Mouse (Mus musculus) erythroid progenitor cell, adult 5-6 weeks (primary cell): Measurements from ENCODE around the gene Etv6. TPM values are rescaled to one million over a fixed set of nuclear protein-coding genes. Genes with fewer than 3 reads are reported as not detected.

ENCODE experiments used
- ATAC-seq: replicated peaks from 2 replicates; pipeline ENCODE4 v1.8.0; 2016; ENCODE audit warnings: moderate number of reproducible peaks, mild to moderate bottlenecking, moderate TSS enrichment, inconsistent platforms; ENCODE audit not compliant: poor library complexity, low FRiP score, severe bottlenecking
- total RNA-seq, 2 experiments: library from RNA; stranded (forward) in 1 of 2; stranded (reverse) in 1 of 2; fragments of 150-400 nt in 1 of 2; fragments of 186-747, 209-891 nt in 1 of 2; gene quantifications; 2 replicates each; pipeline versions ENCODE4 v1.2.3 to v1.2.4; 2015 to 2017; ENCODE audit warnings: low replicate concordance in 2 of 2

The Etv6 gene
- total RNA-seq, 2 experiments from 2014 or later, result 4.5 to 19.3 TPM

DNA sequence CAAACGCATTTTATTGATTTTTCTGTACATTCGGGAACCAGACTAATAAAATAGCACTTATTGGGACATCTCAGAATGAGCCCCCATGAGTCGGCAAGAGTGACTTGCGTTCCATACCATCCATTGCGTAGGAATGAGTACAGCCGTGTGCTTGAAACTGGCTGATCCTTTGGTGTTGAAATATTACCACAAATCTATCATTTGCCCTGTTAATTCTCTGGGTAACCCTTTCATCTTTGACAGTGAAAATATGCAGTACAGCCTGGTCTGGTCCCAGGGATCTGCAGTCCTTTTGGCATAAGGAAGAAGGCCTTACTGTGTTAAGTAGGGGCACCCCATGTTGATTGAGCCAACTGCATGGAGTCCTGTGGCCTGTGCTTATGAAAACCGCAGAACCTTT is 5.8 kb downstream of the Etv6 start:
- ATAC-seq, result no peak

- no peak for ATAC-seq
These were observed 6.4 kb downstream of the Etv6 start for GRCm38 (mm10) chr6:134041916-134042315.

- no peak for ATAC-seq
These were observed 8.0 kb downstream of the Etv6 start for GRCm38 (mm10) chr6:134043545-134043944.

- 0 out of 2 replicates have a peak, but pooled peaks have one; percentile 30 for ATAC-seq
These were observed 9.8 kb downstream of the Etv6 start for GRCm38 (mm10) chr6:134045092-134045868.

DNA sequence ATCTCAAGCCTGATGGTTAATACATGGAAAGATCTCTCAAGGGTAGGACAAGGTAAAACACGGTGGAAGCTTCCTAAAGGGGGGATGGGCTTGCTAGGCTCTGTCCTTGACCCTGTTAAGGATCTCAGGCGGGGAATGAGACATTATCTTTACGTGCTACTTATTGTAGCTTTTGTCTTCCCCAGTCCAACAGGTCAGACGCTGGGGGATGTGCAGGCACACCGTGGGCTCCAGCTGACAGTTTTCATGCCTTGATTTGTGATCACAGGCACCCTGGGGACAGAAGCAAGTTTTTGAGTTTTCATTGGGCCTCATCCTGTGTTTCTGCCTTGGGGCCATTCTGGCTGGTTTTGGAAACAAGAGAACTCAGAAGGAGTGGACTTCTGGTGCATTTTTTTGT is 10.6 kb downstream of the Etv6 start:
- ATAC-seq, result no peak

DNA sequence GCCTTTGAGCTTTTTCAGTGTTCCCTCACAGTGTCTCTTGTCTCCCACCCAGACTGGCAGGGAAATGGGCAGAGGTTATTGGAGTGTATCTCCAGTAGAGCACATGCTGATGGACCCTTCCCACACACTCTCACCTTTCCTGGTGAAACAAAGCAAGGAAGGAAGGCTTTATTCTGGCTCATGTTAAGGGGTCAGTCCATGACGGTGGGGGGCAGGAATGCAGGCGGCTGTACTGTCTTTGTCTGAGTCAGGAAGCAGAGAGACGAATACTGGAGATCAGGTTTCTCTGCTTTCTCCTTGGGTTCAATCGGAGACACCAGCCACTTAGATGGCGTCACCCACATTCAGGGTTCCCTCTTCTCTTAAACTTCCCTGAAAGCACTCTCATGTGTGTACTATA is 11.7 kb downstream of the Etv6 start:
- ATAC-seq, result no peak

GRCm38 (mm10) chr6:134047974-134048373 is 12.5 kb downstream of the Etv6 start:
- no peak for ATAC-seq

- ATAC-seq, result no peak
These were observed 13.5 kb downstream of the Etv6 start for GRCm38 (mm10) chr6:134048965-134049364.

- ATAC-seq, result no peak
These were observed 15.0 kb downstream of the Etv6 start for GRCm38 (mm10) chr6:134050466-134050865.

- ATAC-seq, result no peak
These were observed 16.4 kb downstream of the Etv6 start for GRCm38 (mm10) chr6:134051950-134052349.

GRCm38 (mm10) chr6:134053146-134053545 is 17.6 kb downstream of the Etv6 start:
- ATAC-seq, result no peak

- no peak for ATAC-seq
These were observed 18.1 kb downstream of the Etv6 start for GRCm38 (mm10) chr6:134053566-134053965.

- no peak for ATAC-seq
These were observed 20.1 kb downstream of the Etv6 start for GRCm38 (mm10) chr6:134055588-134055987.

DNA sequence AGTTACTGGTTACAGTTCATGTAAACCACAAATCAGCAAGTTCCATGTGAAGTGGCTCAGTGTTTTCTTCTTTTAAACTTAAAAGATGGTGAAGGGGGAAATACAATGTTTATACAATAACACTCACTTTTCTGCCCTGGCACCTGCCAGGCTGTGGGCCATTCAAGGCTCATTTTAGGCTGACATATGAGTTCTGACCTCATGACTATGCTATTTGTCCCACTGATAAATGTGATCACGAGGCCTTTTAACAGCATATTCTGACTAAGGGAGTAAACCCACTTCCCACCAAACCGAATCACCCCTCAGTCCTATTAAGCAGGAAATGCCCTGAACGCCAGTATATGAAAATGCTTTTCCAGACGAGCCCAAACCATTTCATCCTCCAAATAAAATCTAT is 23.0 kb downstream of the Etv6 start:
- ATAC-seq, result no peak

DNA sequence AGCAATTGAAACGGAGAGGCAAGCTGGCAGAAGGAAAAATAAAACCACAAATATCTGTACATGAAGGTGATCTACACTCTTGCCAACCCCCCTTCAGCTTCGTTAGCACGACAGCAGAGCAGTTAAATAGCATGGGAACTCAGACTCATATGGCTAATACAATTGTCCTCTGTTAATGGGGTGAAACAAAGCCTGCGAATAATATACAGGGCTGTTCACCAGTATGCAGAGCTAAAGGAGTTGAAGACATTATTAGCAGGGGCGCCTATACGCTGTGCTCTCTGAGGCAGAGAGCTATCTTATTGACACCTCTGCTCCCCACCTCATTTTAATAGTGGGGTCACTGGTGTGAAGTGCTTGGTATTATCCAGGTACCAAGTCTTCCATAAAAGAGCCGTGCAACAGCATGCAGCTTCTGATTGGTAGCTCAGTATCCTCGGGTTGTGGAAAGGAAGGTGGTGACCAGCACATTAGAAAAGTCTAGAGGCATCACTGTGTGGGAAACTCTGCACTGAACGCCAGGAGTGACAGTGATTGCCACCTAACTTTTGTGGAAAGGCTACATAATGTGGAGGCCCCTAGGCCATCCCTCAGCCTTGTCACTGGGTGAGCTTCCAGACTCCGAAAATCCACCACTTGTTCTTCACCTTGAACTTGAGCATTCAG is 23.5 kb downstream of the Etv6 start:
- ATAC-seq, result no peak

DNA sequence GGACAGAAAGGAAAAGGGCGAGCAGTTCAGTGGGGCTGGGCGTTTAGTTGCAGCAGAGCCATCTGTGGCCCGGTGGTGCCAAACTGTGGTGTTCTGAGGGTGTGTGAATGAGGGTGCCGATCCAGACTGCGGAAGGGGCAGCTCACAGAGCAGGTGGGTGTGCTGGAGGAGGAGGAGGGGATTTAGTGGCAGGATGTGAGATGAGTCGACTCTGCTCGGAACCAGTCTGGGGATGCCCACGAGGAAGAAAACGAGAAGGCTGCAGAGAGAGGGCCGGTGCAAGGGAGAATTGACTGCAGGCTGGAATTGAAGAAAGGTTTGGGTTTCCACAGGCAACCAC is 24.0 kb downstream of the Etv6 start:
- no peak for ATAC-seq

DNA sequence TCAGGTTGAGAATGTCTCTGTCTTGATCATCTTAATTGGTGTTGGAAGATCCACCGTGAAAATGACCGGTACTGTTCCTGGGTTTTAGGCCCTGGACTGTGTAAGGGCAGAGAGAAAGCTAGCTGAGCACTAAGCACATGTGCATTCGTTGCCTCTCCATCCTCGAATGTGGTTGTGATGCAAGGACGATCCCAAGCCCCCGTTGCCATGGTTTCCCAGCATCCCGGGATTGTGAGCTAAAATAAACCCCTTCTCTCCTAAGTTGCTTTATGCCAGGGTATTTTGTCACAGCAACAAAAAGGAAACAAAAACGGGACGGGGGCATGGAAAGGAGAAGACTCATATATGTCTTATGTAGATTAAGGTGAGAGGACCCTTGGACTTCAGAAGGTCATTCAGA is 24.5 kb downstream of the Etv6 start:
- no peak for ATAC-seq

DNA sequence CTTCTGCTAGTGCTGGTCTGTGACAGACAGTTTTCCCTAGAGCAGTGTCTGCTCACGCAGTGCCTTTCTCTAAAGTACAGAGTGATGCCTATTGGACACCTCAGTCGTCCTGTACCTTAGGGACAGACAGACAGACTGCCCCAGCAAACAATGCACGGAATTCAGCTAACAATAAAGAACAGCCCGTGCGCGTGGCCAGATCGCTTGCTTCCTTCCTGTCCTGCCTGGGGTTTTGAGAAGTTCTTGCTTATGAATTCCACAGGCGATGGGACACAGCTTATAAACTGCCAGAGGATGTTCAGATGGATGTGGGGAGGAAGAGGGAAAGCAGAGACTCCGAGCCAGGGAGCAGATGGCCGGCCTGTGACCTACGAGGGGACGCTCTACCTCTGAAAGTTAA is 25.3 kb downstream of the Etv6 start:
- ATAC-seq, result no peak

- no peak for ATAC-seq
These were observed 29.7 kb downstream of the Etv6 start for GRCm38 (mm10) chr6:134065018-134065725.

DNA sequence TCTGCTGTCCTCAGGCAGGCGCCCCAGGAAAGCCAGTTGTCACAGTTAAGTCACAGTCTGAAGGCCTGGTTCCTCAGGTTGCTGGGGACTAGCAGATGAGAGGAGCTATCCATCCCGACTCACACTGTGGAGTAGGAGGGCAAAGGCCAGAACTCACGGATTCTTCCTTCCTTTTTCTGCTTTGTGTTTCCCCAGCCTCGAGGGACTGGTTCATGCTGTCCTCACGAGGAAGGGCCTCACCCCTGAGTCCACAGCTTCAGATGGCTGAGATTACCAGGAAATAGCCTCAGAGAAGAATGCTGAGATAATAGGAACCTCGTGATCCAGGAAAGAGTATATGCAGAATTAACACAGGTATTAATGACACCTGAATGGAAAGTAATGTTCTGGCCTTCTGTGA is 30.6 kb downstream of the Etv6 start:
- no peak for ATAC-seq

DNA sequence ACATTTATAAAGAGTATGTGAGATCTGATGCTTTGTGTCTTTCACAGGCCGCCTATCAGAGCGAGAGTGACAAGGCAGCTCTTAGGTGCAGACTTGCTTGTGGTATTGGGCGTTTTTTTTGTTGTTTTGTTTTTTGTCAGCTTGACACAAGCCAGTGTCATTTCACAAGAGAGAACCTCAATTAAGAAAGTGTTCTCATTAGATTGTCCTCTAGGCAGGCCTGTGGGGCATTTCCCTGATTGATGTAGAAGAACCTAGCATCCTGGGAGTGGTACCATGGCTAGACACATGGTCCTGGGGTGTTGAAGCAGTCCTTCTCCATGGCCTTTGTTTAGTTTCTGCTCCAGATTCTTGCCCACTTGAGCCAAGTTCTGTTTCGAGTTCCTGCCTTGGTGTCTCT is 31.5 kb downstream of the Etv6 start:
- no peak for ATAC-seq
